Mouse (Mus musculus) bone marrow, adult 2 months (tissue): ENCODE measurements around the gene Lect2.

Experiments
- CTCF ChIP-seq: fragments of 200-500 bp; IDR thresholded peaks from 2 replicates; pipeline ENCODE4 v1.5.1; 2011; ENCODE audit warnings: low read length, control low read depth; ENCODE audit not compliant: control insufficient read depth, insufficient read depth
- POLR2A ChIP-seq: fragments of 200-500 bp; IDR thresholded peaks from 2 replicates; pipeline ENCODE4 v1.6.1; 2011; ENCODE audit warnings: low read depth, mild to moderate bottlenecking, control low read depth, low read length, borderline replicate concordance; ENCODE audit not compliant: control insufficient read depth

DNA sequence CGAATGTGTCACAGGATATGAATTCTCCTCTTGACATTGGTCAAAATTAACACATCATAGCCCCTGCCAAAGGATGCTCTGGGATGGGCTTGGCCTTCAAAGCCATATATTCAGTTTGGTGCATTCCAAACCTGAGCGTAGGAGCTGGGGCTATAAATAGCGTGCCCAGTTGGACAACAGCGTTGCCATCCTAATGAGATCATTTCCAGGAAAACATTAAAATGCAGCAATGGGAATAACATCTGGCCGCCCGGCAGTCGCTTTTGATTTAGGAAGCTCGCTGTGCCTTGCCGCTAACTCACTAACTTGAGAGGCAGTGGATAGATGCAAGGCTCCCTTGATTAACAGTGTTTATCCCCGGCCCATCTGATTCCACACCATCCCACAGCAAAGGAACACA is 18.0 kb upstream of the Lect2 start:
- TF ChIP-seq POLR2A (no peak), CTCF (no peak)
